Mouse (Mus musculus) telencephalon, adult 2 months (tissue): Measurements from ENCODE around the gene 1700010B08Rik.

ENCODE experiments used
- DNase-seq: peaks from one replicate; pipeline ENCODE4 v3.0.0-alpha.2; 2011; ENCODE audit warnings: low read depth, low spot score

The 1700010B08Rik gene

DNA sequence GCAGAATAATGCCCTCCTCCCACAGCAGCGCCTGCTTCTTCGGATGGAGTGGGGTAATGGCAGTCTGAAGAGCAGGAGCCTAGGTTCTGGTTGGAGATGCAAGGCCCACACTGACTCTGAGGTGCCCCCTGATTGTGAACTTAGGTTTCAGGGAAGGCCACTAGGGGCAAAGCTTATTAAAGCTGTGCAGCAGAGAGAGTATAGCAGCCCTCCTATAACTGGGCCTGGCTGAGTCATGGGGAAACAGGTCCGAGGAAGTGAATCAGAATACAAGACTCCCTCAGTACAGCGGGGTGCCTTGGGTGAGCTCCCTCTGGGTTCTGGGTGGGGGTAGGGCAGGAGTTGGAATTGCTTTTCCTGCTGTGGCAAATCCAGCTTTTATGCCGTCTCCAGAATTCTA is 51.4 kb downstream of the 1700010B08Rik start:
- no peak for DNase-seq
